Comparison of ENCODE assay signal across 13 mouse cellular contexts in genomic region chr16:38131041-38131440, GRCm38 (mm10). TPM values are rescaled to one million over a fixed set of nuclear protein-coding genes. Genes with fewer than 3 reads are reported as not detected.
A peak's percentile ranks its signal among the peaks of the same experiment; 100 is the strongest.
DNase-seq lines count a peak whose midpoint lies in the region; ATAC-seq and TF ChIP-seq lines count a peak whose summit lies in the region.
"Had no signal": no experiment of that assay in that cellular context is flagged by ENCODE, and none has a peak within 500 bp of the region (broad histone marks: within the 10 kb centered on the region; RNA-seq: fewer than 3 reads in every experiment).

No protein-coding gene starts in this region.

- peaks cover 5% of the 10 kb centered on the region for H3K36me3 ChIP-seq in heart, embryonic 10.5 days
- no peaks in the 10 kb centered on the region for H3K36me3 ChIP-seq in kidney, postnatal 0 days (ENCODE audit: insufficient read depth, low read length)

- H3K4me1 ChIP-seq in heart, embryonic 10.5 days = peaks cover 57% of the 10 kb centered on the region
- H3K4me1 ChIP-seq in kidney, postnatal 0 days (replicated peaks; ENCODE audit: insufficient read depth, low read length) = peaks cover 27% of the 10 kb centered on the region

- no peak overlapping the region for H3K9ac ChIP-seq in kidney, postnatal 0 days (ENCODE audit: low read depth, low read length)
- H3K9ac ChIP-seq: embryonic facial prominence, embryonic 13.5 days; liver, embryonic 14.5 days had no signal

- H3K27me3 ChIP-seq in heart, embryonic 10.5 days (ENCODE audit: insufficient read depth, poor library complexity, severe bottlenecking) = no peaks in the 10 kb centered on the region
- H3K27me3 ChIP-seq in kidney, postnatal 0 days (ENCODE audit: insufficient read depth, low read length) = no peaks in the 10 kb centered on the region
- H3K27me3 ChIP-seq: embryonic facial prominence, embryonic 13.5 days had no signal

- TF ChIP-seq CTCF in kidney, postnatal 0 days (IDR thresholded peaks at IDR 0.05; ENCODE audit: low read depth) = no peak

- peak overlapping the region; percentile 19; the same call in 1 of the 2 replicates for H3K27ac ChIP-seq in heart, embryonic 10.5 days
- H3K27ac ChIP-seq in kidney, postnatal 0 days = peak overlapping the region; percentile 55; the same call in 1 of the 2 replicates
- H3K27ac ChIP-seq: forebrain, embryonic 10.5 days; liver, embryonic 14.5 days had no signal

- no peak overlapping the region for H3K4me3 ChIP-seq in heart, embryonic 10.5 days
- H3K4me3 ChIP-seq in kidney, postnatal 0 days (replicated peaks; ENCODE audit: low read depth, low read length) = no peak overlapping the region
- H3K4me3 ChIP-seq: embryonic facial prominence, embryonic 13.5 days; forebrain, embryonic 10.5 days had no signal

- WGBS in heart, embryonic 10.5 days = 74% methylated on average over 3 of the region's 3 CpGs
- 62% methylated on average over 3 of the region's 3 CpGs for WGBS in kidney, postnatal 0 days

- no peak for ATAC-seq in kidney, postnatal 0 days (replicated peaks; ENCODE audit: low FRiP score, low read depth)
- ATAC-seq in activated CD4-positive, CD25-positive, alpha-beta regulatory T cell, adult 4 months = peak; percentile 31

- no peak overlapping the region for H3K4me2 ChIP-seq in kidney, postnatal 0 days (ENCODE audit: low read length)

- no peak for DNase-seq in heart, embryonic 10.5 days (ENCODE audit: low spot score)
- no peak for DNase-seq in heart, adult 9 months (ENCODE audit: low spot score in 2 of 2)
- no peak for DNase-seq in kidney, postnatal 0 days (ENCODE audit: low spot score)
- no peak for DNase-seq in kidney, adult 8-10 months
- peak; percentile 56 for DNase-seq in A20 (ENCODE audit: low read depth, low spot score)
- DNase-seq in urinary bladder, adult 2 months (ENCODE audit: low spot score) = no peak
- DNase-seq in cerebellum, adult 11 months = no peak
- DNase-seq: cerebellum, adult 11-12 months; right cerebral cortex, adult 18-20 months had no signal

- H3K9me3 ChIP-seq in heart, embryonic 10.5 days = no peaks in the 10 kb centered on the region
- H3K9me3 ChIP-seq in kidney, postnatal 0 days (replicated peaks; ENCODE audit: low read length) = no peaks in the 10 kb centered on the region
- H3K9me3 ChIP-seq: embryonic facial prominence, embryonic 13.5 days; forebrain, embryonic 10.5 days had no signal

RNA-seq across cellular contexts. Expression of gene Gsk3b, which starts 42.2 kb away (rescaled TPM):
- polyA plus RNA-seq in heart, embryonic 10.5 days (2016; fragmentation: Nextera tagmentation; extraction: Ambion mirVana) = 39.3 and 47.8 TPM in 2 replicates
- 43.8 and 48.7 TPM in 2 replicates for polyA plus RNA-seq in kidney, postnatal 0 days (2015; fragmentation: Nextera tagmentation; extraction: Ambion mirVana)
- 10 to 100 TPM; 45.3 to 51.2 TPM for polyA plus RNA-seq in activated CD4-positive, CD25-positive, alpha-beta regulatory T cell, adult 4 months (2017; shearing (Covaris generic))
- 10.4 and 18.8 TPM in 2 replicates for polyA plus RNA-seq in urinary bladder, adult 2 months (2012; rRNA removed)
